Mouse (Mus musculus): ENCODE results near the gene Fam117a. TPM values are rescaled to one million over a fixed set of nuclear protein-coding genes. Genes with fewer than 3 reads are reported as not detected.

Gene Fam117a
- total RNA-seq, 1 experiment = 26.2 TPM

DNA sequence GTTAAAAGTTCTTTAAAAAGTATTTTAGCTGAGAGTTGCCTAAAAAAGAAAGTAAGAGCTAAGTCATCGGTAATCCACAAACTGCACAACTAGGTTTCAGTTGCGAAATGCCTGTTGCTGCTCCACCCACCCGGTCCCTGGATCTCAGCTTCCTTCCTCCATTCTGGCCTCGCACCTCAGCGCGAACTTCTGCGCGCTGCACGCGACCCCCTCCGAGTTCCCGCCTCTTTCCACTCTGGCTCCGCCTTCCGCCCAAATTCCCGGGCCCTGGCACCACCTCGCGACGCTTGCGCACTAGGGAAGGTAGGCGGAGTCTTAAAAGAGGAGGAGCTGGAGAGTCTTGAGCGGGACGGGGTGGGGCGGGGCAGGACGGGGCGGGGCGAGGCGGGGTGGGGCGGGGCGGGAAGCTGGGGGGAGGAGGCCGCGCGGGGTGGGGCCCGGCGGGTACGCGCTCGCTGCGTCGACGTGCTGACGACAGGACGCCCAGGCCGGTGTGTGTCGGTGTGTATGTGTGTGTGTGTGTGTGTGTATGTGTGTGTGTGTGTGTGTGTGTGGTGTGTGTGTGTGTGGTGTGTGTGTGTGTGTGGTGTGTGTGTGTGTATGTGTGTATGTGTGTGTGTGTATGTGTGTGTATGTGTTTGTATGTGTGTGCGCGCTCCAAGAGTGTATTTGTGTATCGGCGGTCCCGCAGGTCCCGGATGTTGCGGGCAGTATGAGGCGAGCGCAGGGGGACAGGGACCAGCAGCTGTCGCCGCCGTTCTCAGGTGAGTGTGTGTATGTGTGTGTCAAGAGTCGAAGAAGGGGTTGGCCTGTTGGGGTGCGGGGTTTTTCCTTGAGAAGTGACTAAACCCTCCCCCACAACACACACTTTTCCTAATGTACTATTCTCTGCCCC, 77.1 kb downstream of the Fam117a start, which contains the start of gene Spop:
Gene Spop (plus strand): TSS at position 440 of the 895 bp plus-strand sequence.
- peak; percentile 96 for DNase-seq (ENCODE audit: low read depth, low spot score)
- TF ChIP-seq HCFC1 (IDR thresholded peaks at IDR 0.05; ENCODE audit: borderline replicate concordance, insufficient read depth, low read length) = peak; percentile 39; the same call in 1 of the 2 replicates
- 0 out of 2 replicates have a peak, but pooled peaks have one; percentile 28 for TF ChIP-seq ZNF384 (IDR thresholded peaks at IDR 0.05; ENCODE audit: low read depth, low read length)
- TF ChIP-seq ZC3H11A (IDR thresholded peaks at IDR 0.05; ENCODE audit: borderline replicate concordance, low read depth, low read length) = no peak
- peak; percentile 72 for TF ChIP-seq CHD2 (IDR thresholded peaks at IDR 0.05; ENCODE audit: low read depth, low read length)
- H3K9ac ChIP-seq (ENCODE audit: insufficient read depth, low read depth, low read length, poor library complexity, severe bottlenecking) = peak within 1 kb of the TSS; percentile 76
- no peaks in the 10 kb centered on the region for H3K9me3 ChIP-seq (ENCODE audit: control insufficient read depth, insufficient read depth, low read depth, low read length)
- peak within 1 kb of the TSS; percentile 74 to 80 for H3K4me3 ChIP-seq (ENCODE audit: insufficient read depth in 1 of 2, low read depth in 1 of 2, low read length in 2 of 2, poor library complexity in 1 of 2, severe bottlenecking in 1 of 2)
- H3K4me1 ChIP-seq (ENCODE audit: control insufficient read depth in 2 of 2, insufficient read depth in 2 of 2, low read length in 2 of 2, poor library complexity in 1 of 2) = peaks cover 0 to 5% of the 10 kb centered on the region in 2 experiments; a peak in 1 of 4 replicates
- H3K36me3 ChIP-seq (ENCODE audit: control insufficient read depth, insufficient read depth, low read length, poor library complexity, severe bottlenecking) = no peaks in the 10 kb centered on the region
- peak within 1 kb of the TSS; percentile 25 for H3K27ac ChIP-seq (ENCODE audit: insufficient read depth, low read depth, low read length, poor library complexity, severe bottlenecking)
- in situ Hi-C loops (cut with MboI; ENCODE audit: low sequenced_read_pairs in 2 of 2, unreplicated experiment in 2 of 2) = no loop called here

DNA sequence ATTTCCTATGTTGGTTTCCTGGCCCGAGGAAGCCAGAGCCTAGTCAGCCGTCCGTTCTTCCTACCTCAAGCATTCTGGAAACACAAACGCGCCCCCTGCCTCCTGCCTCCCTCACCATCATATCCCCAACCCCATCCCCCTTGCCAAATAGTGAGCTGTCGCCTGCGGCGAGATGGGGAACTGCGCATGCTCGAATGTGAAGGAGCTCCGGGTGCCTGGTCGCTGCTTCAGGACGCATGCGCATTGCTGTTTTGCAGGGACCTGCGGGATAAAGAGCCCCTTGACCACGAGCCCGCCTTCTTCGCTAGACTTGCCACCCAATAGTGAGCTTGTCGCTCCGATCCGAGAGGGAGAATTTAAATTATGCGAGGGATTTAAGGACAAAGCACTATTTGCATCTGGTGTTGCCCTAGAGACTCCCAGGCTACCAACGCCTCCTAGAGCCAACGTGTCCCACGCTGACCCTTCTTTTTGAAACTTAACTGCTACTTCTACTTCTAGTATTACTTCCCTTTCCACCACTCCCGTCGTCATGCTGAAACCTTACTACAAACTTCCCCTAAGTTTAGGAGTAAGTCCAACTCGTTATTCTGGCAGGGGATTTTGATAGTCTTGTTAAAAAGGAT, 77.8 kb downstream of the Fam117a start:
- in situ Hi-C loops (cut with MboI; ENCODE audit: low sequenced_read_pairs in 2 of 2, unreplicated experiment in 2 of 2) = no loop called here
- H3K4me3 ChIP-seq (ENCODE audit: insufficient read depth in 1 of 2, low read depth in 1 of 2, low read length in 2 of 2, poor library complexity in 1 of 2, severe bottlenecking in 1 of 2) = peak overlapping the region; percentile 74 to 80
- peak overlapping the region; percentile 25 for H3K27ac ChIP-seq (ENCODE audit: insufficient read depth, low read depth, low read length, poor library complexity, severe bottlenecking)
- no peaks in the 10 kb centered on the region for H3K9me3 ChIP-seq (ENCODE audit: control insufficient read depth, insufficient read depth, low read depth, low read length)
- H3K36me3 ChIP-seq (ENCODE audit: control insufficient read depth, insufficient read depth, low read length, poor library complexity, severe bottlenecking) = no peaks in the 10 kb centered on the region
- H3K9ac ChIP-seq (ENCODE audit: insufficient read depth, low read depth, low read length, poor library complexity, severe bottlenecking) = peak overlapping the region; percentile 76
- peak; percentile 99 for DNase-seq (ENCODE audit: low read depth, low spot score)
- peaks cover 0 to 5% of the 10 kb centered on the region in 2 experiments; a peak in 1 of 4 replicates for H3K4me1 ChIP-seq (ENCODE audit: control insufficient read depth in 2 of 2, insufficient read depth in 2 of 2, low read length in 2 of 2, poor library complexity in 1 of 2)
- TF ChIP-seq ZNF384 (IDR thresholded peaks at IDR 0.05; ENCODE audit: low read depth, low read length) (no peak), HCFC1 (IDR thresholded peaks at IDR 0.05; ENCODE audit: borderline replicate concordance, insufficient read depth, low read length) (0 out of 2 replicates have a peak, but pooled peaks have one; percentile 47)

DNA sequence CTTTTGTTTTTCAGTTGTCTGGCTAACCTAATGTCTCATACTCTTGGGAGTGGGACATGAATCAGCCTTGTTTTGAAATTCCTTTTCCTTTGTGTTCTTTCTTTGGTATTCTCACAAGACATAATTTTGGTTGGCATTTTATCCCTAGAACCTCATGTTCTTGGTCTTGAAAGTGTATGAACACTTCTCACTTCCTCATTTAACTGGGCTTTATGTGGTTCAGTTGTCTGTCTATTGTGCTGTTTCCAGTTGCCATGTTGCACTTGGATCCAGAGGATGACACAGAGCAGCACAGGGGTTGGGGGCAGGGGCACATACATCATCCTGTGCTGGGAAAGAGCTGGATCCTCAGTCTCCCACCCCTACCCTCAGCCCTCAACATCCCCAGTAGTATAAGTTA, 79.1 kb downstream of the Fam117a start:
- Histone ChIP-seq H3K9ac (ENCODE audit: insufficient read depth, low read depth, low read length, poor library complexity, severe bottlenecking) (no peak overlapping the region), H3K4me1 (ENCODE audit: control insufficient read depth in 2 of 2, insufficient read depth in 2 of 2, low read length in 2 of 2, poor library complexity in 1 of 2) (peaks cover 0 to 5% of the 10 kb centered on the region in 2 experiments; a peak in 1 of 4 replicates), H3K27ac (ENCODE audit: insufficient read depth, low read depth, low read length, poor library complexity, severe bottlenecking) (no peak overlapping the region), H3K9me3 (ENCODE audit: control insufficient read depth, insufficient read depth, low read depth, low read length) (no peaks in the 10 kb centered on the region), H3K4me3 (ENCODE audit: insufficient read depth in 1 of 2, low read depth in 1 of 2, low read length in 2 of 2, poor library complexity in 1 of 2, severe bottlenecking in 1 of 2) (no peak overlapping the region), H3K36me3 (ENCODE audit: control insufficient read depth, insufficient read depth, low read length, poor library complexity, severe bottlenecking) (no peaks in the 10 kb centered on the region)
- no peak for DNase-seq (ENCODE audit: low read depth, low spot score)
- no peak for TF ChIP-seq MAFK (IDR thresholded peaks at IDR 0.05; ENCODE audit: insufficient read depth, low read depth, low read length)
- in situ Hi-C loops (cut with MboI; ENCODE audit: low sequenced_read_pairs in 2 of 2, unreplicated experiment in 2 of 2) = no loop called here

DNA sequence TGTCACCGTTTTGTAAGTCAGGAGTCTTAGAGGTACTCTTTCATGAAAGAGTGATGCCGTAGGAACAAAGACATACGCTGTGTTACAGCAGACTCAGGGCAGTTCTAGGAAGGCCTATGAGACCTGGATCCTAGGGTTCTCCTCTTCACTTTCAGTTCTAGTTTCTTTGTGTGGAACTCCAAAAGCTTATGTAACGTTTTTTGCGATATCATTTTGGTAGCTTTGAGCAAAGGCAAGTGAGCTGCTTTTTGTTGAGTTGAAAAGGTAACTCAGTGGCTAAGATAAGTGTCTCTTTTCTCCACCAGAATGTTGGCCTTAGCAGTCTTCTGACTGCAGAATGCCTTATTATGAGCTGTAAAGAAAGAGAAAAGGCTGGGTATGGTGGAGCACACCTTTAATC, 80.5 kb downstream of the Fam117a start:
- Histone ChIP-seq H3K9me3 (ENCODE audit: control insufficient read depth, insufficient read depth, low read depth, low read length) (no peaks in the 10 kb centered on the region), H3K9ac (ENCODE audit: insufficient read depth, low read depth, low read length, poor library complexity, severe bottlenecking) (no peak overlapping the region), H3K27ac (ENCODE audit: insufficient read depth, low read depth, low read length, poor library complexity, severe bottlenecking) (no peak overlapping the region), H3K4me1 (ENCODE audit: control insufficient read depth in 2 of 2, insufficient read depth in 2 of 2, low read length in 2 of 2, poor library complexity in 1 of 2) (peaks cover 0 to 5% of the 10 kb centered on the region in 2 experiments; a peak in 1 of 4 replicates), H3K36me3 (ENCODE audit: control insufficient read depth, insufficient read depth, low read length, poor library complexity, severe bottlenecking) (no peaks in the 10 kb centered on the region), H3K4me3 (ENCODE audit: insufficient read depth in 1 of 2, low read depth in 1 of 2, low read length in 2 of 2, poor library complexity in 1 of 2, severe bottlenecking in 1 of 2) (no peak overlapping the region)
- in situ Hi-C loops (cut with MboI; ENCODE audit: low sequenced_read_pairs in 2 of 2, unreplicated experiment in 2 of 2) = no loop called here
- no peak for DNase-seq (ENCODE audit: low read depth, low spot score)
- TF ChIP-seq ZNF384 (IDR thresholded peaks at IDR 0.05; ENCODE audit: low read depth, low read length) (no peak), MAFK (IDR thresholded peaks at IDR 0.05; ENCODE audit: insufficient read depth, low read depth, low read length) (no peak), HCFC1 (IDR thresholded peaks at IDR 0.05; ENCODE audit: borderline replicate concordance, insufficient read depth, low read length) (no peak), CHD2 (IDR thresholded peaks at IDR 0.05; ENCODE audit: low read depth, low read length) (no peak), ZC3H11A (IDR thresholded peaks at IDR 0.05; ENCODE audit: borderline replicate concordance, low read depth, low read length) (no peak)

All from ES-E14 (cell line).